34 mouse cellular contexts compared by ENCODE assay signal in genomic region chr19:43601440-43601839, GRCm38 (mm10). TPM values are rescaled to one million over a fixed set of nuclear protein-coding genes. Genes with fewer than 3 reads are reported as not detected.
DNase-seq lines count a peak whose midpoint lies in the region; ATAC-seq and TF ChIP-seq lines count a peak whose summit lies in the region.
"Had no signal": no experiment of that assay in that cellular context is flagged by ENCODE, and none has a peak within 500 bp of the region (broad histone marks: within the 10 kb centered on the region; RNA-seq: fewer than 3 reads in every experiment).

No protein-coding gene starts in this region.

- under 1% methylated on average over 27 of the region's 27 CpGs for WGBS in limb, embryonic 11.5 days
- WGBS in limb, embryonic 10.5 days = 1% methylated on average over 27 of the region's 27 CpGs
- WGBS in stomach, embryonic 15.5 days = 10% methylated on average over 27 of the region's 27 CpGs
- WGBS in stomach, postnatal 0 days = 3% methylated on average over 27 of the region's 27 CpGs
- WGBS in neural tube, embryonic 11.5 days = under 1% methylated on average over 27 of the region's 27 CpGs

- no peak for ATAC-seq in limb, embryonic 11.5 days (ENCODE audit: insufficient number of reproducible peaks, low FRiP score, low TSS enrichment, low read depth)
- ATAC-seq in stomach, embryonic 15.5 days (ENCODE audit: insufficient read depth, low FRiP score, low read depth) = no peak
- no peak for ATAC-seq in stomach, postnatal 0 days (ENCODE audit: low FRiP score, low TSS enrichment)
- ATAC-seq in hematopoietic stem cell, adult 5-6 weeks (replicated peaks in 1 of 2; ENCODE audit: insufficient read depth in 1 of 2, low FRiP score in 2 of 2, low TSS enrichment in 1 of 2, low read depth in 1 of 2, poor library complexity in 2 of 2, severe bottlenecking in 2 of 2) = peak; percentile 33 to 61
- no peak for ATAC-seq in neural tube, embryonic 11.5 days (ENCODE audit: insufficient read depth, low FRiP score, low TSS enrichment)
- ATAC-seq: CD4-positive, CD25-positive, alpha-beta regulatory T cell, adult 4 months; forebrain, embryonic 13.5 days; liver, embryonic 12.5 days; liver, postnatal 0 days had no signal

- H3K4me3 ChIP-seq in limb, embryonic 11.5 days (ENCODE audit: low read depth, low read length) = no peak overlapping the region
- no peak overlapping the region for H3K4me3 ChIP-seq in limb, embryonic 10.5 days
- H3K4me3 ChIP-seq in stomach, embryonic 15.5 days (replicated peaks) = no peak overlapping the region
- no peak overlapping the region for H3K4me3 ChIP-seq in stomach, postnatal 0 days (ENCODE audit: low read depth, low read length)
- H3K4me3 ChIP-seq in neural tube, embryonic 11.5 days (ENCODE audit: low read depth, low read length) = no peak overlapping the region
- H3K4me3 ChIP-seq: embryonic facial prominence, embryonic 10.5 days; embryonic facial prominence, embryonic 15.5 days; forebrain, embryonic 13.5 days; heart, embryonic 10.5 days; heart, embryonic 15.5 days; hindbrain, embryonic 13.5 days; limb, embryonic 12.5 days; liver, embryonic 12.5 days; megakaryocyte, embryonic 14.5 days; neural tube, embryonic 13.5 days had no signal

- no peak overlapping the region for H3K4me2 ChIP-seq in limb, embryonic 11.5 days (ENCODE audit: low read depth, severe bottlenecking)
- H3K4me2 ChIP-seq in stomach, embryonic 15.5 days = peak overlapping the region; percentile 23; the same call in 1 of the 2 replicates
- no peak overlapping the region for H3K4me2 ChIP-seq in stomach, postnatal 0 days (replicated peaks; ENCODE audit: low read depth)
- no peak overlapping the region for H3K4me2 ChIP-seq in neural tube, embryonic 11.5 days (ENCODE audit: low read depth)
- H3K4me2 ChIP-seq: embryonic facial prominence, embryonic 15.5 days; forebrain, embryonic 13.5 days; heart, embryonic 15.5 days; hindbrain, embryonic 13.5 days; limb, embryonic 12.5 days; liver, embryonic 12.5 days; neural tube, embryonic 13.5 days had no signal

- no peaks in the 10 kb centered on the region for H3K9me3 ChIP-seq in limb, embryonic 11.5 days (ENCODE audit: control insufficient read depth, low read length)
- no peaks in the 10 kb centered on the region for H3K9me3 ChIP-seq in limb, embryonic 10.5 days (replicated peaks)
- H3K9me3 ChIP-seq in stomach, embryonic 15.5 days = no peaks in the 10 kb centered on the region
- no peaks in the 10 kb centered on the region for H3K9me3 ChIP-seq in stomach, postnatal 0 days (ENCODE audit: control insufficient read depth, low read length)
- H3K9me3 ChIP-seq in neural tube, embryonic 11.5 days (ENCODE audit: control insufficient read depth, low read length) = no peaks in the 10 kb centered on the region
- H3K9me3 ChIP-seq: embryonic facial prominence, embryonic 10.5 days; embryonic facial prominence, embryonic 15.5 days; forebrain, embryonic 13.5 days; heart, embryonic 10.5 days; heart, embryonic 15.5 days; hindbrain, embryonic 13.5 days; limb, embryonic 12.5 days; liver, embryonic 12.5 days; megakaryocyte, embryonic 14.5 days; neural tube, embryonic 13.5 days had no signal

- no peaks in the 10 kb centered on the region for H3K36me3 ChIP-seq in limb, embryonic 11.5 days (ENCODE audit: control insufficient read depth, insufficient read depth, low read length)
- no peaks in the 10 kb centered on the region for H3K36me3 ChIP-seq in limb, embryonic 10.5 days
- H3K36me3 ChIP-seq in stomach, embryonic 15.5 days = no peaks in the 10 kb centered on the region
- H3K36me3 ChIP-seq in stomach, postnatal 0 days (ENCODE audit: control insufficient read depth, insufficient read depth, low read length) = no peaks in the 10 kb centered on the region
- no peaks in the 10 kb centered on the region for H3K36me3 ChIP-seq in neural tube, embryonic 11.5 days (ENCODE audit: control insufficient read depth, insufficient read depth, low read length)
- H3K36me3 ChIP-seq: embryonic facial prominence, embryonic 10.5 days; embryonic facial prominence, embryonic 15.5 days; heart, embryonic 10.5 days; heart, embryonic 15.5 days; hindbrain, embryonic 13.5 days; limb, embryonic 12.5 days; liver, embryonic 12.5 days; neural tube, embryonic 13.5 days had no signal

- peaks cover 3% of the 10 kb centered on the region; the same call in 1 of the 2 replicates for H3K4me1 ChIP-seq in limb, embryonic 11.5 days (ENCODE audit: control insufficient read depth, insufficient read depth, low read length)
- peaks cover 23% of the 10 kb centered on the region for H3K4me1 ChIP-seq in limb, embryonic 10.5 days
- H3K4me1 ChIP-seq in stomach, embryonic 15.5 days = peaks cover 20% of the 10 kb centered on the region; the same call in 1 of the 2 replicates
- H3K4me1 ChIP-seq in stomach, postnatal 0 days (replicated peaks; ENCODE audit: control insufficient read depth, insufficient read depth) = no peaks in the 10 kb centered on the region
- H3K4me1 ChIP-seq in neural tube, embryonic 11.5 days (ENCODE audit: control insufficient read depth, insufficient read depth, low read length) = peaks cover 13% of the 10 kb centered on the region

- H3K27me3 ChIP-seq in limb, embryonic 11.5 days (ENCODE audit: control insufficient read depth, insufficient read depth, low read length) = peaks cover 97% of the 10 kb centered on the region
- peaks cover 100% of the 10 kb centered on the region for H3K27me3 ChIP-seq in limb, embryonic 10.5 days (ENCODE audit: low read depth, poor library complexity, severe bottlenecking)
- H3K27me3 ChIP-seq in stomach, embryonic 15.5 days (replicated peaks) = peaks cover 97% of the 10 kb centered on the region
- H3K27me3 ChIP-seq in stomach, postnatal 0 days (ENCODE audit: control insufficient read depth, insufficient read depth, low read length) = peaks cover 36% of the 10 kb centered on the region
- H3K27me3 ChIP-seq in neural tube, embryonic 11.5 days (ENCODE audit: control insufficient read depth, insufficient read depth, low read length) = peaks cover 99% of the 10 kb centered on the region

- DNase-seq in limb, embryonic 11.5 days (ENCODE audit: low spot score) = peak; percentile 61
- DNase-seq in limb, embryonic 10.5 days (ENCODE audit: low spot score) = no peak
- no peak for DNase-seq in stomach, postnatal 0 days (ENCODE audit: low spot score)
- peak; percentile 32 for DNase-seq in neural tube, embryonic 11.5 days (ENCODE audit: low spot score)
- DNase-seq in kidney, postnatal 36 days = no peak
- no peak for DNase-seq in c-Kit-positive CD71-positive TER-119-positive erythroid progenitor cells, embryonic 14.5 days (ENCODE audit: low spot score)
- DNase-seq: adrenal gland, adult 8-10 months; cerebellum, adult 8-10 months; cerebellum, postnatal 36 days; gastrocnemius, postnatal 14 days; layer of hippocampus, adult 9-11 months; liver, postnatal 0 days; lung, postnatal 4 days; midbrain, embryonic 14.5 days; right cerebral cortex, adult 18-20 months; right cerebral cortex, postnatal 4 days had no signal

- no peak for TF ChIP-seq EP300 in stomach, postnatal 0 days (optimal IDR thresholded peaks at IDR 0.05)

- no peak overlapping the region for H3K27ac ChIP-seq in limb, embryonic 11.5 days (replicated peaks; ENCODE audit: low read depth, low read length)
- H3K27ac ChIP-seq in limb, embryonic 10.5 days = no peak overlapping the region
- H3K27ac ChIP-seq in stomach, embryonic 15.5 days = no peak overlapping the region
- H3K27ac ChIP-seq in stomach, postnatal 0 days (replicated peaks) = no peak overlapping the region
- H3K27ac ChIP-seq in neural tube, embryonic 11.5 days (ENCODE audit: low read depth, low read length) = no peak overlapping the region
- H3K27ac ChIP-seq: embryonic facial prominence, embryonic 10.5 days; embryonic facial prominence, embryonic 15.5 days; forebrain, embryonic 13.5 days; heart, embryonic 10.5 days; heart, embryonic 15.5 days; hindbrain, embryonic 13.5 days; kidney, postnatal 0 days; limb, embryonic 12.5 days; liver, embryonic 12.5 days; neural tube, embryonic 13.5 days had no signal

- no peak overlapping the region for H3K9ac ChIP-seq in limb, embryonic 11.5 days (ENCODE audit: low read length)
- H3K9ac ChIP-seq in stomach, embryonic 15.5 days = no peak overlapping the region
- H3K9ac ChIP-seq in stomach, postnatal 0 days (ENCODE audit: low read length) = no peak overlapping the region
- no peak overlapping the region for H3K9ac ChIP-seq in neural tube, embryonic 11.5 days (ENCODE audit: low read length)
- H3K9ac ChIP-seq: embryonic facial prominence, embryonic 15.5 days; forebrain, embryonic 13.5 days; heart, embryonic 15.5 days; hindbrain, embryonic 13.5 days; limb, embryonic 12.5 days; liver, embryonic 12.5 days; liver, postnatal 0 days; neural tube, embryonic 13.5 days had no signal

- TF ChIP-seq CTCF in stomach, postnatal 0 days (IDR thresholded peaks at IDR 0.05; ENCODE audit: low read depth) = no peak

RNA-seq across cellular contexts. Expression of gene Nkx2-3, which starts 10.7 kb away (rescaled TPM):
- not detected in 2 replicates for polyA plus RNA-seq in limb, embryonic 11.5 days (2014; fragmentation: Nextera tagmentation; extraction: Ambion mirVana)
- polyA plus RNA-seq in limb, embryonic 10.5 days (2016; fragmentation: Nextera tagmentation; extraction: Ambion mirVana) = 0.65 TPM in 1 of 2 replicates, not detected in the other
- 26.3 and 31.4 TPM in 2 replicates for polyA plus RNA-seq in stomach, embryonic 15.5 days (2015; fragmentation: Nextera tagmentation; extraction: Ambion mirVana)
- 5.4 and 5.7 TPM in 2 replicates for polyA plus RNA-seq in stomach, postnatal 0 days (2015; fragmentation: Nextera tagmentation; extraction: Ambion mirVana)
- 28.7 and 29.7 TPM in 2 replicates for total RNA-seq in hematopoietic stem cell, adult 5-6 weeks (2017)
- polyA plus RNA-seq in neural tube, embryonic 11.5 days (2014; fragmentation: Nextera tagmentation; extraction: Ambion mirVana) = 0.11 and 0.41 TPM in 2 replicates
- total RNA-seq: adrenal gland, adult 8-10 months; gastrocnemius, postnatal 14 days; granulocyte monocyte progenitor cell, adult 5-6 weeks; heart, postnatal 25 days; left cerebral cortex, postnatal 10 days had no signal
- polyA plus RNA-seq: CD4-positive, CD25-positive, alpha-beta regulatory T cell, adult 4 months; heart, embryonic 15.5 days; hindbrain, embryonic 13.5 days; kidney, postnatal 0 days; limb, embryonic 12.5 days; lung, embryonic 16.5 days; neural tube, embryonic 13.5 days had no signal

Comparison
In these comparisons a context has a peak if more than half of its experiments do, and no peak if none do; other contexts are left out.
1. DNase-seq: peak in limb, embryonic 11.5 days (single experiment) and neural tube, embryonic 11.5 days (single experiment); none in limb, embryonic 10.5 days (single experiment), stomach, postnatal 0 days (single experiment), kidney, postnatal 36 days (0 of 2) and c-Kit-positive CD71-positive TER-119-positive erythroid progenitor cells, embryonic 14.5 days (single experiment).
2. ATAC-seq: peak in hematopoietic stem cell, adult 5-6 weeks (2 of 2); none in limb, embryonic 11.5 days (single experiment), stomach, embryonic 15.5 days (single experiment), stomach, postnatal 0 days (single experiment) and neural tube, embryonic 11.5 days (single experiment).